Mouse (Mus musculus): ENCODE results near the gene Ccdc162.

Ccdc162 gene

DNA sequence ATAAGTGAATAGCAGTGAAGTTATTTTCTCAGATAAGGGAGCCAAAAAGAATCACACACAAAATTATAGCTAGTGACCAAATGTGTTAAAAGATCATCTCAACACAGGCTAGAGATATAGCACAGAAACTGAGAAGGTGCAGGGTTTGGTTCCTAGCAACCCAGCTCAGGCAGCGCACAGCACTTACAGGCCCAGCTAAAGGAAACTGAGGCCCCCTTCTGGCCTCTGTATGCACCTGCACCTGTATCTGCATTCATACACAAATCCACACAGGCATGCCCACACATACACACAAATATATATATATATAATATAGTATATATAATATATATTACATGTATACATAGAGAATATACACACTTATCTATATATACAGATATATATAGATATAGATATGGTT lies 84.4 kb downstream of the Ccdc162 start:
- no peak for DNase-seq

DNA sequence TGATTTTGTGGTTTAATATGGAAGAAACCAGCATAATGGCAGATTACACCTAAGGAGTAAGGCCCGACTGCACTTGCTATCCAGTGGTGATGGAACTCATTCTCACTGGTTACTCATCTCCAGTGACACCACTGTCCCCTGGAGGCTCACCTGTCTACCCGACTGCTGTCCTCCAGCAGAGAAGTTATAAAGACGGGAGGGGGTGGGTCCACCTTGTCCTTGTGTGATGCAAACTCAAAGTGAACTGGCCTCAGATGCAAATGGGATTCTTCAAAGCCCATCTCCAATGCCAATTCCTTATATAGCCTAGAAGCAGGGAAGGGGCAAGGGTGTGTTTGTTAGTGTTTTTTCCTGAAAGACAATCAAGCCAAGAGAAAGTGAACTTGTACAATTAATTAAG lies 89.4 kb downstream of the Ccdc162 start:
- no peak for DNase-seq

DNA sequence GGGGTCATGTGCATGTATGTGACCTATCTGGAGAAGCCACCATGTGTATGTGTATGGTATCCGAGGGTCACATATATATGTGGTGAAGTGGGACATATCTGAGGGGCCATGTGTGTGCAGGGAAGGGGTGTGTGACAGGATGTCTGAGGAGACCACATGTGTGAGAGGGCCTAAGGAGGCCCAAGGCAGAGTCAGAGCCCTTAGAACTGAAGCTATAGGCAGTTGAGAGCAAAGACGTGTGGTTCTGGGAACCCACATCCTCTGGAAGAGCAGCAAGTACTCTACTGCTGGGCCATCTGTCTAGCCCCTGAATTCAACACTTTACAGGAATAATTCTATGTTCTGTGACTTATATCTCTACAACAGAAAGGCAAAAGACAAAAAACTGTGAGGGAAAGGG lies 96.4 kb downstream of the Ccdc162 start:
- peak; percentile 43 to 68 for DNase-seq

DNA sequence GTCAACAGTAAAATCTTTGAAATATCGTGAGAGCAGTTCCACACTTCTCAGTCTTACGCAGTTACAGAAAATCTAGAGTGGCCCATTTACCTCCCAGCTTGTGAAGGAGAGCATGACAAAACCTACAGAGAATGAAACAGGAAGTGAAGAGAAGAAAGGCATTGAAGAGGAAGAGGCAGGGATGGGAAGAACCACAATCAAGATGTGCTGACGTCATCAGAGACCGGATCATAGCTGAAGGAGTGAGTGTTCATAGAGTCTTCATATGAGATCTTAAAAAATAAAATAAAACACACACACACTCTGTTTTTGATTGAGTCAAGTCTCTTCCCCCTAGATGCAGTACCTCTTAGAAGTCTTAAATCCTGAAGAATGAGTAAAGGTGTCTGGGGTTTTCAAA lies 100.9 kb downstream of the Ccdc162 start:
- peak in 1 of 2 experiments; percentile 43 for DNase-seq

DNA sequence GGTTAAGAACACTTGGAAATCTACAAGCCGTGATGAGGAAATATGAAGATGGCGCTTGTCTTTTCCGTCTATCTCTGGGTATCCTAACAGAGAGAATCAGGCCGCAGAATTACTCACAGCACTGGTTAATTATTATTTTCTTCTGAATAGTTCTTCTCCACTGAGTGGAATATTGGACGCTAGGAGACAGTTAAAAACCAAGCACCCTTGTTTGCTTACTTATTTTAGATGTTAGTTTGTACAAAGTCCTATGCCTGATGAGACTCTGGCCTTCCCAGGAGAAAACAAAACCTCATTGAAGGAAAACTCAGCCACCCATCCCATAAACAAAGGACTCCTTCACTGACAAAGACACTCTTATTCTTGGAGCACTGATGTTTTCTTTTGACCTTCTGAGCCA lies 104.5 kb downstream of the Ccdc162 start:
- DNase-seq = no peak

DNA sequence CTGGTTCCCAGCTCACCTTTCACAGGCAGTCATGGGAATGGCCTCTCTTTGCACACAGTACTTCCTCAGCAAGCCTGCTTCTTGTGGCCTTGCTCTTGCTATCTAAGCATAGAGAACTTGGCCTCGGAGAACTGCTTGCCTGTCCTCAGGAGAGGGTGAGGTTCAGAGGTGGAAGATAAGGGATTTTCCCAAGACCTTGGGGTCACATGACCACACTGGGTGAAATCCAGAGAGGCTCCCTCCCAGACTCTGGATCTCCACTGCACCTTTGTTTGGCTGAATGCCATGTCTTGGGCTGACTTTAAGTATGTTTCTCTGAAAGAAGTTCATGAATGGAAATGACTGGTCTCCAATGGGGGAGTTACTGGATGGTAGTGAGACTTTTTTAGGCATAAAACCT lies 107.0 kb downstream of the Ccdc162 start:
- DNase-seq = no peak

DNA sequence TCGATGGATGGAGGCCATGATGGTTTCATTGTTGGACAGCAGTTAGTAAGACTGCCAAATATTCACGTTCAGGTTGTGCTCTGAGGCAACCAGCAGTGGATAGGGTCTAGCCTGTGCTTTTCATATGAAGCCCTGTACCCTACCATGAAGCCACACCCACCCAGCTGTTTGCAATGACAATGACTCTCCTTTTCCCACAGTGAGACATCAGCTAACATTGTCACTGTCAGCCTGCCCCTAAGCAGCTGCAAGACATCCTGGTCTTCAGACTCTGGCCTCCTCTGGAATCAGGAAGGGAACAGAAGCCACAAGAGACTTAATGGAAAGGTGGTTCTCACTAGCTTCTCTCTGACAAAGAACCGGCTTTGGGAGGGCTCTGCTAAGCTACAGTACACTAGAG lies 107.9 kb downstream of the Ccdc162 start:
- DNase-seq = no peak

DNA sequence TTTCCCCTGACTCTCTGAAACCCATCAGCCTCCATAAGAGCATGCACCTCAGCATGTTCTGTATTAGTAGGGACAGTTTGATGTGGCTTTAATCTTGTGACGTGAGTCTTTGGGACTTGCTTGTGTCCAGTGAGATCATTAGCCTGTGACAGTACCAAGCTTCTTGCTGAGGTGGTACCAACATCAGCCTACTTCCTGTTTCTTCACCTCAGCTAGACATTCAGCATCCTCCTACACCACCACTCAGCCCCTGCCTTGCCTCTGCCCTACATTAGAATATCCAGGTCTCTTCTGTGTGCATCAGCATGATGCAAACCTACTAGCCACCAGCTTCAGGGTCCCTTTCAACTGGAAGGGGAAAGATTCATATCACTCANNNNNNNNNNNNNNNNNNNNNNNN lies 113.8 kb downstream of the Ccdc162 start:
- peak in 1 of 2 experiments; percentile 35 for DNase-seq

DNA sequence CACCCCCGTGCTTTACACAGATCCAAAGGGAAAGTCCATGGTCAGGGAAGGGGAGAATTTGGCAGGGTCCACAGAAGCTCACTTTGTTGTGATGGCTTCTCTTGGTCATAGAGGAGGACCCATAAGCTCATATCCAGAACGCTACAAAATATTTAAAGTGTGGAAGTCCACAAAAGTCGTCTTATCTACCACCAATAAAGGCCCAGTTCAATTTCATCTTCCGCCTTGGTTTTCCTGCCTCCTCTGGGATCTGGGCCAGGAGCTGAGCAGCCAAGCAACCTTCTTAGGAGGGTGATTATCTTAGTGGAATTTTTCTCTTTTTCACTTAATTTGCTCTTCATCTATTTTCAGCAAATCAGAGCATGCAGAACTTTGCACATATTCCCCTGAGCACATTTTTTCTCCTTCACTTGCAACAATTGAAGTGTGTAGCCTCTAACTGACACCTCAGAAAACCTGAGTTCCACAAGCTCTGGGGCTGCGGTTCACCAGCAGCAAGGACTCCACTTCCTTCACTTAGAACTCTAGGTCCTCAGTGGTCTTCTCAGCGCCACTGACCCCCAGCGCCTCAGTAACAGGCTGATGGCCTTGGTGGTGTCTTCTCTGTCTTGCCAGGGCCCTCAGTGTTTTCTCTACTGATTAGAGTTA lies 114.4 kb downstream of the Ccdc162 start:
- no peak for DNase-seq

DNA sequence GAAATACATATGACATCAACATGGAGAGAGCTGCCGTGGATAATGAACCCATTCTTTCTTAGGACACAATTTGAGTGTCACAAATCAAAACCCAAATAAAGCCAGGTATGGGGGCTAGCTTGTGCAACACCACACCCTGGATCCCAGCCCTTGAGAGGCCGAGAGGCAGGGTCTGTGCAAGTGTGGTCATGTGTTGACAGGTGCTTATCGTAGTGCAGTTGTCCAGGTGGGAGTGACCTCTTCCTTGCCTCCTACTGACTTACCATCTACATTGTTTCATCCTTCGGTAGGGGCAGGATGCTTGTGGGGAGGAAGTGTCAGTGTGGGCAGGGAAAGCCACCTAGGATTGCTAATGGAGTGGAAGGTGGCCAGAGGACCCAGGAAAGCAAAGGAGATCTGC lies 115.1 kb downstream of the Ccdc162 start:
- no peak for DNase-seq

DNA sequence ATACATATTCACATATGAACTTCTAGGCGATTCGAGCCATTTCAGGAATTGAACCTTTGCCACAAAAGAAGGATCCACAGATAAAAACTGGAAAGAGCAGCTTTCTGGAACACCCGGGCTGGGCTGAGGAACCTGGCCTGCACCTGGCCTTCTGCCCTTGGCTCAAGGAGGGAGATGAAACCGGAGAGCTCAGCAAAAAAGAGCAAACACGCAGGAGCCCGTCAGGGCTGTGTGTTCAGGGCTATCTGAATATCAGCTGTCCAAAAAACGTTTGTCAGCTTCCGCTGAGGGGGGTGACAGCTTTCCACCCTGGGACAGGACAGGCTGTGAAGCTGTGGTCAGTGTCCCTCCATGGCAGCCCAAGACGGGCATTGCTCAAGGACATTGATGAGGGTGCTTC lies 117.4 kb downstream of the Ccdc162 start:
- DNase-seq = no peak

DNA sequence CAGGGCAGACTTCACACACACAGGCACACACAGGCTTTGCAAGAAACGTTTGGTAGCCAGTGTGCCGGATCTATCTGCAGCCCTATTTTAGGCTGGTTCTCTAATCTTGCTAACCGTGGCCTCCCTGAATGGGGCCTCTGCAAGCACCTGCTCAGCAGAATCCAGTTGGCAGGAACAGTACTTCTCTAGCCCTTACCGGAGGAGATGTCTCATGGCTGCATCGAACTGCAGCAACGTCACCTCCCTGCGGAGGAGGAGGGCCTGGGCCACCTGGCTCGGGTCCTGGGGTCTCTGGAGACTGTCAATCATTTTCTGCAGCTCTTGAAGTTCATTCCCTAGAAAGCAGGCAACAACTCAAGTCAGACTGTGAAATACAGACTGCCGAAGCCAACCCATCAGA lies 118.2 kb downstream of the Ccdc162 start:
- peak; percentile 60 to 81 for DNase-seq

DNA sequence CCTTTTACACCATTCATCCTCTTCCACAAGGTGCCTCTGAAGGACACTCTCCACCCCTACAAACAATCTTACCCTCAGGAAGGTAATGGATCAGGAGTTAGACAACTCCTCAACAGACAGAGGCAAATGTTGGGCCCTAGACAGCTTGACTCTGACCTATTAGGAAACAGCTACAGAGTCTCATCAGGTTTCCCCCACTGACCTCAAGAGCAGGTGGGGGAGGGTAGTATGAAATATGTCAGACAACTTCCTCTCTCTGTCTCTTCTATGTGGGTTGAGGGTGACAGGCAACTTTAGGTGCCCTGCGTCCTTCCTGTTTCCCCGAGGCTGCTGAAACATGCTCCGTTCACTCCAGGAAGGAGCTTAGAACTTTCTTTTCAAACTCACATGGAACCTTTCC lies 120.9 kb downstream of the Ccdc162 start:
- peak; percentile 62 to 78 for DNase-seq

DNA sequence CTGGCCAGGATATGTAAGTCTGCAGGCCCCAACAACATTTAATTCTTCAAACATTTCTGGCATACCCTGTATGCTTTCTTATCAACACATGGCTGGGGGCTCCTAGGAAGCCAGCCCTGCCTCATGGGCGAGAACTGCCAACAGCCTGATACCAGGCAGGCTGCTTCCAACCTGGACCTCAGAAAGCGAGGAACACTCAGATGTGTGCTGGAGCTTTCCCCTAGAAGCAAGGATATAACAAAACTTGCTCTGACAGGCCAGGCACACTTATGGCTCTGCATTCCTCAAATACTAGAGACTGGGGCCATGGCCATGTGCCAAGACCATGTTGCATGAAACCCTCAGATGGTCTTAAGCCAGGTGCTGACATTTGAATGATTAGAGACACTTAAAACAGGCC lies 121.5 kb downstream of the Ccdc162 start:
- no peak for DNase-seq

DNA sequence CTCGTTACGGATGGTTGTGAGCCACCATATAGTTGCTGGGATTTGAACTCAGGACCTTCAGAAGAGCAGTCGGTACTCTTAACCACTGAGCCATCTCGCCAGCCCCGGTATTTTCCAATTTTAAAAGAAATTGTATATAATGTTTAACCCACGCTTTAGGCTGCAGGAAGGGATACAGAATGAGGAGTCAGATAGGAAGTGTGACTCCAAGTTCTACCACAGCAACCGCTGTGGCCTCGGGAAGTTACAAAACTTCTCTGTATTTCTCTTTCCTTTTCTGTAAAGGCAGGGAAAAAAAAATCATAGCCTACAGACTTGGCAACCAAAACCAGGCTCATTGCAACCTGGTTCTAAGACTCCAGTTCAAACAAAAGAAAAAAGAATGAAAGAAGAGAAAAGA lies 122.0 kb downstream of the Ccdc162 start:
- no peak for DNase-seq

DNA sequence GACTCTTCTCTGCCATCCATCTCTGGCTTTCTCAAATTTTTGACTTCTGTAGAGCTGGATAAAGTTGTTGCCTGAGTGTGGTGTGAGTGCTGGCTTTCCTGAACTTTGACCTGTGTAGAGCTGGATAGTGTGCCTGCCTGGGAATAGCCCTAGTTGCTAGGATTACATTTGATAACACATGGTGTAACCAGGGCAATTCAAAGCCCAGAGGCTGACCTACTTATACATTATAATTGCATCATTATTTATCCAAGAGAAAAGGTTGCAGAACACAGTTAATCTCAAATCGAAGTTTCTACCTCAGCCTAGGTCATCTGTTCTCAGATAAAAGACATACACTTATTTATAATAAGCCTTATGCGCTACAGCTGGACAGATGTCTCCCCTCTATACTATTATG lies 127.8 kb downstream of the Ccdc162 start:
- DNase-seq = no peak

DNA sequence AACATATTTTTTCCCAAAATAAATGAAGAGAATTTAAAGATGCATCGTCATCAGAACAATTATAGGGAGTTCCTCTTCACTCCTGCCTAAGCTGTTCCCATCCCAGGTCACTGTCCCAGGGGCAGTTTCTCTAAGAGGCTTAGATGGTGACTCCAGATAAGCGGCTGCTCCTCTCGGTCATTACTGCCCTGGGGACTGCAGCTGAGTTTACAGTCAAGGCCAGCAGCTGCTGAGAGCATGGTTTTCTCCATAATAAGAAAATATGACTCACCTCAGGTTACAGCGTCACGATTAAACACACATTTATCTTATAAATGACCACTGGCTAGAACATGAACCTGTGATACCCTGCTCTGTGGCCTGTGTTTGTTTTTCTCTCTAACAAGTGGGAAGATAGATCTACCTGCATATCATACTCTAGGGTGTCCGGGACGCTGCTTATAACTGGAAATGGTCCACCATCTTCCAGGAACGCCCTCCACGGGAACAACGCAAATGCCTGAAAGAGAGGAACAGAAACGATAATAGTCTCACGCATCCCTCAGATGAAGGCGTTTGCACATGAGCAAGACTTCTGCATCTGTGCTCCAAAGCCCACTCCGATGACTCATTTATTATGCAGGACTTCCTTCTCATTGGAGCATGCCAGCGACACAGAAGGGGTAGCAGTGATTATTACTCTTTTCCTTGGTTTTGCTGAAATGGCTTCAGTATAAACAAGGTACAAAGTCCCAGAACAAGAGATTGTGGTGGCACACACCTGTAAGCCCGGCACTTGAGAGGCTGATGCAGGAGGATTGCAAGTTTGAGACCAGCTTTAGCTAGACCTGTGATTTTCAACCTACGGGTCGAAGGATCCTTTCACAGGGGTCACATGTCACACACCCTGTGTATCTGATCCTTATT lies 129.2 kb downstream of the Ccdc162 start:
- no peak for DNase-seq

DNA sequence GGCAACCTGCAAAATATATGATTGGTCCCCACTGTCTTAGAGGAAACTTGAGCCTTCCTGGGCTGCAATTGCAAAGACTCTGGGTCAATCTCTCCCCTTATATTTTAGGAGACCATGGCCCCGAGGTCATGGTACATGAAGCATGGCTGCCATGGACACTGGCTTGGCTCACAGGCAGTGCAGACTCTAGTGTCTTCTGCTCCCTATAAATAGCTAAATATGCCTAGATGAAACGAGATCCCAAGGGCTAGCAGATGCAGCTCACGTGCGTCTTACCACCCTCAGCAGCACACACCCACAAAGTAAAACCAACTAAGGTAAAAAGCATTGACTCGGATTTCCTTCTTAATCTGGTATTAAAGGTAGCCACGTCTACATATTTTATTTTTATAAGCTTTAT lies 133.1 kb downstream of the Ccdc162 start:
- peak in 1 of 2 experiments; percentile 19 for DNase-seq

DNA sequence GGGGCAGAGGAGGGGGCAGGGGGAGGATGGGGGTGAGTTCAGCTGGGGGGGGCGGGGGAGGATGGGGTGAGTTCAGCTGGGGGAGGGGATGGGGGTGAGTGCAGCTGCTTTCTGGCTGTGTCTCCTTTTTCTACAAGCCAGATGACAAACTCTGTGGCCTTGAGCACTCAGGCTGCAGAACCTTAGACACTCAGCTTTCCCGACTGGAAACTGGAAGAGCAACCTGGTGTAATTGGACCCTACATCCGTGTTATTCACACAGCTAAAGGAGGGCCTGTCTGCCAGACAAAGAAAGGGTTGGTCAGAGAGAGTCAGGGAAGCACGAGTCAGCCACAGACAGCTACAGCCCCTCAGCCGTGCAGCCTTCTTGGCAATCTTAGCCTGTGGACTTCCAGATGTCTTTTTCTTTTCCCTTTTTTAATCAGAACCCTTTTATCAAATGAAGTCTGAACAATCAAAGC lies 133.5 kb downstream of the Ccdc162 start:
- peak; percentile 52 to 63 for DNase-seq

DNA sequence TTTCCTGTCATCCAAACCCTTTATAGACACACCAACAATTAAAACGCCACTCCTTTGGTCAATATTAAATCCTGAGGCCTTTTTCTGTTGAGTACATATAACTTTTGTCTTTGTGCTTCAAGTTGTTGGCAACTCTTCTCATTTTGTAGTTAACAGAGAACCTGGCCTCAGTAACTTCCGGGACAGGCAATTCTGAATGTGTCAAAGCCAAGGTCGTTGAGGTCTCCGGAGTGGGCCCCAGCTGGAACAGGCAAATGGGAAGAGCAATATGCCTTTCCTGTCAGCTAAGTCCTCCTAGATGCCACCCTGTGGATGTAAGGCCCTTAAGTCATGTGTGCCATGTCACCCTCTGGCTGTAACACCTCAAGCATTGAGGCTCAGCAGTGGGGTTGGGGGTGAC lies 136.0 kb downstream of the Ccdc162 start:
- DNase-seq = no peak

DNA sequence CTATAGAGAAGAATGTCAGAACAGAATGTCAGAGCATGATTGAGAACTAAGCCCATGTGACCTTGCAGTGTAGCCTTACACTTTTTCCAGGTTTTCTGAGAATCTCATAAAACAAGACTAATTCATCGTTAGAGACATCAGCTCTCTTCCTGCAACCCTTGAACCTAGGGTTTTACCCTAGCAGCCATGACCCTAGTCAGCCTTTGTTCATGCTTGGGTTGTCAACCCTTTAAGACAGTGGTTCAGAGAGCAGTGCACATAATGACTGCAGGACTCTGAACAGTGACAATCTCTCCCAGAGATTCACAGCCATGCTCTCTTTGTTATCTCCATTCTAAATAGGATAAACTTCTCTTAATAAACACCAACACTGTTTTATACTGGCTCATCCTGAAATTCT lies 137.9 kb downstream of the Ccdc162 start:
- DNase-seq = no peak

DNA sequence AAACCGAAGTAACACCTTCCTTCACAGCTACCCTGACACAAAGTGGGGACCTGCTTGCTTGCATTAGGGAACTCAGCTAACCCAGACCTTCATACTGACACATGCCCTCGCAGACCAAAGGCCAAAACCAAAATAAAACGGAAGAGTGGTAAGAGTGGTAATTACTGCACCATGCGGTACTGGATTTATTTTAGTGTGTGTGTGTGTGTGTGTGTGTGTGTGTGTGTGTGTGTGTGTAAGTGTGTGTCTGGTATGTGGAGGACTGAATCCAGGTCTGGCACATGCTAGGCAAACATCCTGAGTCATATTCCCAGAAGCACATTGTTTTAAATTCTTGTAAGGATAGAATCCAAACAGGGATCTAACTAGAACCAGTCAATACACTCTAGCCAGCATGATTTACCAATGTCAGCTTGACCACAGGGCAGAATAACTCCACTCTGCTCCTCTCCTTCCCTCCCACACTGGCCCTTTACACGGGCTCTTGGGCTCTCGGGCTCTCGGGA lies 140.1 kb downstream of the Ccdc162 start:
- no peak for DNase-seq

DNA sequence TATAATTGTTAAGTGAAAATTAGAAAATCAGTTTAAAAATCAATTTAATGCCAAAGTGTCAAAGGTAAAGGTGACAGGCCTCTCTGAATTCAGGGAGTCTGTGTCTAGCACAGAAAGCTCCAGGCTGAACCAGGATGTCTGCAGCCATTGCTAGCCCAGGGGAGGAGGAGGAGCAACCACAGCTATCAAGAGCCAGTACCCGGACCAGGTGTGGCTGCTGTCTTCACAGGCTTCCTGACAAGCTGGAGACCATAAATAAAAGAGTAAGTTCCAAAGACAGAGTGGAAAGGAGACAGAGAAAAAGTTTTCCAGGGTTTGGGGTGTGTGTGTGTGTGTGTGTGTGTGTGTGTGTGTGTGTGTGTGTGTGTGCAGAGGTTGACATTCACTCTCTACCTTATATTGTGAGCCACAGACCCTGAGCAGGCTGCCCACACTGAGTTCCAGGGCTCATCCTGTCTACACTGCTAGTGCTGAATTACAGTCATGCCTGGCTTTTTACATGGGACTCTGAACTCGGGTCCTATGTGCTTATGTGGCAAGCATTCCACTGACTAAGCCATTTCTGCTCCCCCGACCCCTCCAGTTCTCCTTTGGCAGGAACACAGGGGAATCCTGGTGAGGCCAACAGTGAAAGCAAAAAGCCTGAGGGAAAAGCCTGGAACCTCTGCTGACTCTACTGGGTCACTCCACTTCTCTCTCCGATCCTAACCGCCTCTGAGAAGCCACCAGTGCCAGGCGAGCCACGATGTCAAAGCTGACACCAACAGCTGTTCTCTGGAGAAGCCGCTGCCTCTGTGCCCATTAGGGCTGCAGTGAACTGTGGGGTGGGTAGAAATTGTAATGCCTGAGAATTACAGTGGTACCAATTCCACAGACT lies 140.7 kb downstream of the Ccdc162 start:
- peak in 1 of 2 experiments; percentile 65 for DNase-seq
